Mouse (Mus musculus) embryonic facial prominence, embryonic 15.5 days (tissue): ENCODE measurements around the gene B4galnt4. TPM values are rescaled to one million over a fixed set of nuclear protein-coding genes. Genes with fewer than 3 reads are reported as not detected.

Source experiments
- ATAC-seq: fragments of 200-750 bp; cut with Nextera tagmentation; 2 replicates; pipeline ENCODE4 v1.8.0; 2017; ENCODE audit warnings: low read depth, moderate TSS enrichment; ENCODE audit not compliant: insufficient number of reproducible peaks, low FRiP score, low TSS enrichment
- H3K27ac ChIP-seq: fragments of 300-500 bp; sonication (generic); replicated peaks from 2 replicates; pipeline ENCODE4 v1.5.1; 2015; ENCODE audit warnings: mild to moderate bottlenecking, inconsistent platforms
- H3K27me3 ChIP-seq: fragments of 300-500 bp; sonication (generic); 2 replicates; pipeline ENCODE4 v1.6.1; 2015; ENCODE audit warnings: inconsistent platforms
- H3K36me3 ChIP-seq: fragments of 300-500 bp; sonication (generic); 2 replicates; pipeline ENCODE4 v1.6.1; 2015; ENCODE audit warnings: mild to moderate bottlenecking, inconsistent platforms
- H3K4me1 ChIP-seq: fragments of 300-500 bp; sonication (generic); 2 replicates; pipeline ENCODE4 v1.6.1; 2015; ENCODE audit warnings: inconsistent platforms
- H3K4me2 ChIP-seq: fragments of 300-500 bp; sonication (generic); replicated peaks from 2 replicates; pipeline ENCODE4 v1.6.1; 2015; ENCODE audit warnings: mild to moderate bottlenecking, inconsistent platforms
- H3K4me3 ChIP-seq: fragments of 300-500 bp; sonication (generic); replicated peaks from 2 replicates; pipeline ENCODE4 v1.5.1; 2015; ENCODE audit warnings: mild to moderate bottlenecking, inconsistent platforms
- H3K9ac ChIP-seq: fragments of 300-500 bp; sonication (generic); 2 replicates; pipeline ENCODE4 v1.6.1; 2015; ENCODE audit warnings: inconsistent platforms
- H3K9me3 ChIP-seq: fragments of 300-500 bp; sonication (generic); replicated peaks from 2 replicates; pipeline ENCODE4 v1.6.1; 2016; ENCODE audit warnings: inconsistent platforms
- WGBS: fragments of 180-500 bp; shearing (Covaris S2); methylation state at CpG from one replicate; pipeline ENCODE4 v1.1.7; 2015; 5-methylcytosine and 5-hydroxymethylcytosine counted together
- polyA plus RNA-seq: library from polyadenylated mRNA; unstranded; fragments of >200 nt; fragmentation: Nextera tagmentation; extraction: Ambion mirVana; gene quantifications from 2 replicates; pipeline ENCODE4 v1.2.1, GENCODE M21; 2015

Gene B4galnt4
- polyA plus RNA-seq, 1 experiment from 2014 or later, result 15.1 TPM

- H3K36me3 ChIP-seq, result peaks cover 7% of the 10 kb centered on the region; the same call in 1 of the 2 replicates
- H3K9me3 ChIP-seq, result no peaks in the 10 kb centered on the region
- ATAC-seq, result no peak
- peak overlapping the region; percentile 65 for H3K4me3 ChIP-seq
- no peak overlapping the region for H3K27ac ChIP-seq
- H3K4me1 ChIP-seq, result peaks cover 14% of the 10 kb centered on the region
- H3K27me3 ChIP-seq, result no peaks in the 10 kb centered on the region
- H3K4me2 ChIP-seq, result peak overlapping the region; percentile 80
- peak overlapping the region; percentile 37; the same call in 1 of the 2 replicates for H3K9ac ChIP-seq
- 78% methylated on average over 2 of the region's 2 CpGs for WGBS
Observed at GRCm38 (mm10) chr7:141059929-141060328, 975 bp upstream of the B4galnt4 start.

- Histone ChIP-seq H3K4me2 (peak overlapping the region; percentile 80), H3K27me3 (no peaks in the 10 kb centered on the region), H3K9me3 (no peaks in the 10 kb centered on the region), H3K9ac (peak overlapping the region; percentile 37), H3K4me1 (peaks cover 14% of the 10 kb centered on the region), H3K4me3 (peak overlapping the region; percentile 65), H3K27ac (no peak overlapping the region), H3K36me3 (peaks cover 14% of the 10 kb centered on the region; the same call in 1 of the 2 replicates)
- ATAC-seq, result 0 out of 2 replicates have a peak, but pooled peaks have one; percentile 9
- WGBS, result under 1% methylated on average over 37 of the region's 37 CpGs
Observed at GRCm38 (mm10) chr7:141061269-141061692, 377 bp downstream of the B4galnt4 start.

GRCm38 (mm10) chr7:141062525-141062924, 1.6 kb downstream of the B4galnt4 start:
- Histone ChIP-seq H3K36me3 (peaks cover 19% of the 10 kb centered on the region; the same call in 1 of the 2 replicates), H3K9me3 (no peaks in the 10 kb centered on the region), H3K4me3 (no peak overlapping the region), H3K9ac (no peak overlapping the region), H3K4me2 (no peak overlapping the region), H3K27ac (no peak overlapping the region), H3K4me1 (peaks cover 14% of the 10 kb centered on the region), H3K27me3 (no peaks in the 10 kb centered on the region)
- no peak for ATAC-seq
- 87% methylated on average over 7 of the region's 7 CpGs for WGBS

GRCm38 (mm10) chr7:141063353-141063752, 2.4 kb downstream of the B4galnt4 start:
- ATAC-seq, result no peak
- 93% methylated on average over 3 of the region's 3 CpGs for WGBS
- Histone ChIP-seq H3K36me3 (peaks cover 21% of the 10 kb centered on the region; the same call in 1 of the 2 replicates), H3K27ac (no peak overlapping the region), H3K4me1 (peaks cover 14% of the 10 kb centered on the region), H3K27me3 (no peaks in the 10 kb centered on the region), H3K4me3 (no peak overlapping the region), H3K9ac (no peak overlapping the region), H3K9me3 (no peaks in the 10 kb centered on the region), H3K4me2 (no peak overlapping the region)

- 77% methylated on average over 7 of the region's 7 CpGs for WGBS
- H3K9ac ChIP-seq, result no peak overlapping the region
- H3K4me2 ChIP-seq, result no peak overlapping the region
- no peaks in the 10 kb centered on the region for H3K9me3 ChIP-seq
- no peak overlapping the region for H3K27ac ChIP-seq
- peaks cover 21% of the 10 kb centered on the region; the same call in 1 of the 2 replicates for H3K36me3 ChIP-seq
- ATAC-seq, result no peak
- H3K27me3 ChIP-seq, result no peaks in the 10 kb centered on the region
- peaks cover 14% of the 10 kb centered on the region for H3K4me1 ChIP-seq
- H3K4me3 ChIP-seq, result no peak overlapping the region
Observed at GRCm38 (mm10) chr7:141064175-141064574, 3.3 kb downstream of the B4galnt4 start.

GRCm38 (mm10) chr7:141064576-141064975, 3.7 kb downstream of the B4galnt4 start:
- no peak for ATAC-seq
- no peak overlapping the region for H3K27ac ChIP-seq
- H3K9ac ChIP-seq, result no peak overlapping the region
- no peaks in the 10 kb centered on the region for H3K9me3 ChIP-seq
- 89% methylated on average over 7 of the region's 7 CpGs for WGBS
- no peak overlapping the region for H3K4me2 ChIP-seq
- H3K4me3 ChIP-seq, result no peak overlapping the region
- H3K4me1 ChIP-seq, result peaks cover 14% of the 10 kb centered on the region
- 0 out of 2 replicates have a peak, but pooled peaks cover under 1% of the 10 kb centered on the region for H3K27me3 ChIP-seq
- H3K36me3 ChIP-seq, result peaks cover 21% of the 10 kb centered on the region; the same call in 1 of the 2 replicates

- peaks cover 18% of the 10 kb centered on the region for H3K4me1 ChIP-seq
- 79% methylated on average over 19 of the region's 19 CpGs for WGBS
- H3K27ac ChIP-seq, result no peak overlapping the region
- H3K4me3 ChIP-seq, result no peak overlapping the region
- no peak overlapping the region for H3K4me2 ChIP-seq
- H3K27me3 ChIP-seq, result peaks cover 20% of the 10 kb centered on the region
- no peaks in the 10 kb centered on the region for H3K9me3 ChIP-seq
- ATAC-seq, result no peak
- no peak overlapping the region for H3K9ac ChIP-seq
- peaks cover 21% of the 10 kb centered on the region; the same call in 1 of the 2 replicates for H3K36me3 ChIP-seq
Observed at GRCm38 (mm10) chr7:141068351-141068750, 7.4 kb downstream of the B4galnt4 start.

- ATAC-seq, result no peak; the same call in 1 of the 2 replicates
- no peak overlapping the region for H3K27ac ChIP-seq
- 0 out of 2 replicates have a peak overlapping the region, but pooled peaks have one; percentile 15 for H3K9ac ChIP-seq
- WGBS, result 1% methylated on average over 51 of the region's 51 CpGs
- peak overlapping the region; percentile 80 for H3K4me2 ChIP-seq
- no peaks in the 10 kb centered on the region for H3K9me3 ChIP-seq
- H3K4me3 ChIP-seq, result peak overlapping the region; percentile 34
- H3K27me3 ChIP-seq, result peaks cover 20% of the 10 kb centered on the region
- peaks cover 18% of the 10 kb centered on the region for H3K4me1 ChIP-seq
- peaks cover 11% of the 10 kb centered on the region; the same call in 1 of the 2 replicates for H3K36me3 ChIP-seq
Observed at GRCm38 (mm10) chr7:141070058-141070862, 9.4 kb downstream of the B4galnt4 start.

GRCm38 (mm10) chr7:141072017-141072745, 11.3 kb downstream of the B4galnt4 start:
- WGBS, result 27% methylated on average over 23 of the region's 23 CpGs
- H3K9ac ChIP-seq, result no peak overlapping the region
- peaks cover 18% of the 10 kb centered on the region for H3K4me1 ChIP-seq
- H3K9me3 ChIP-seq, result no peaks in the 10 kb centered on the region
- ATAC-seq, result no peak
- H3K36me3 ChIP-seq, result 0 out of 2 replicates have a peak, but pooled peaks cover 6% of the 10 kb centered on the region
- H3K4me3 ChIP-seq, result no peak overlapping the region
- peaks cover 20% of the 10 kb centered on the region for H3K27me3 ChIP-seq
- peak overlapping the region; percentile 21; the same call in 1 of the 2 replicates for H3K4me2 ChIP-seq
- H3K27ac ChIP-seq, result no peak overlapping the region

- Histone ChIP-seq H3K27me3 (peaks cover 20% of the 10 kb centered on the region), H3K4me1 (peaks cover 18% of the 10 kb centered on the region), H3K4me2 (no peak overlapping the region), H3K9me3 (no peaks in the 10 kb centered on the region), H3K27ac (no peak overlapping the region), H3K36me3 (no peaks in the 10 kb centered on the region), H3K4me3 (no peak overlapping the region), H3K9ac (no peak overlapping the region)
- 68% methylated on average over 4 of the region's 4 CpGs for WGBS
- no peak for ATAC-seq
Observed at GRCm38 (mm10) chr7:141073782-141074181, 12.9 kb downstream of the B4galnt4 start.

- no peak within 1 kb of the TSS for H3K9ac ChIP-seq
- H3K36me3 ChIP-seq, result peaks cover 1% of the 10 kb centered on the region; the same call in 1 of the 2 replicates
- WGBS, result 78% methylated on average over 15 of the region's 15 CpGs
- peak within 1 kb of the TSS; percentile 44 for H3K4me3 ChIP-seq
- peak within 1 kb of the TSS; percentile 84 for H3K27ac ChIP-seq
- peak within 1 kb of the TSS; percentile 41 for H3K4me2 ChIP-seq
- H3K9me3 ChIP-seq, result no peaks in the 10 kb centered on the region
- no peak for ATAC-seq
- H3K4me1 ChIP-seq, result peaks cover 3% of the 10 kb centered on the region; the same call in 1 of the 2 replicates
- no peaks in the 10 kb centered on the region for H3K27me3 ChIP-seq
Observed at GRCm38 (mm10) chr7:141077841-141078240, 16.9 kb downstream of the B4galnt4 start, which contains the start of gene Pkp3. Gene Pkp3, plus strand, starts transcription at chr7:141078218.
